Mouse (Mus musculus) heart, postnatal 36 days (tissue): ENCODE data around the gene Ipo8. TPM values are rescaled to one million over a fixed set of nuclear protein-coding genes. Genes with fewer than 3 reads are reported as not detected.

Experiments used
- DNase-seq, 2 experiments: peaks; one replicate each; pipeline ENCODE4 v3.0.0; 2021 to 2022
- intact Hi-C: fragments of 180-260 bp; cut with DNase I; formaldehyde crosslinking; loops from one replicate; pipeline ENCODE4 v1.15.1; 2025
- total RNA-seq, 2 experiments: library from RNA; stranded (reverse); gene quantifications; 2 replicates each; pipeline ENCODE4 v1.2.3; 2021

Gene Ipo8
- 10 to 100 TPM; 22.5 to 23.8 TPM for total RNA-seq

GRCm38 (mm10) chr6:148830748-148831727, at the start of gene Ipo8:
Gene Ipo8 (minus strand): TSS chr6:148831467.
- peak; percentile 85 for DNase-seq
- intact Hi-C loops = loop anchor here (2.0 to 10.0 kb wide), 3 partner anchors 114 to 619 kb away; partner anchors contain the start of gene Ergic2

- intact Hi-C loops = no loop called here
Observed at GRCm38 (mm10) chr6:148873911-148874310, 42.6 kb upstream of the Ipo8 start.

DNA sequence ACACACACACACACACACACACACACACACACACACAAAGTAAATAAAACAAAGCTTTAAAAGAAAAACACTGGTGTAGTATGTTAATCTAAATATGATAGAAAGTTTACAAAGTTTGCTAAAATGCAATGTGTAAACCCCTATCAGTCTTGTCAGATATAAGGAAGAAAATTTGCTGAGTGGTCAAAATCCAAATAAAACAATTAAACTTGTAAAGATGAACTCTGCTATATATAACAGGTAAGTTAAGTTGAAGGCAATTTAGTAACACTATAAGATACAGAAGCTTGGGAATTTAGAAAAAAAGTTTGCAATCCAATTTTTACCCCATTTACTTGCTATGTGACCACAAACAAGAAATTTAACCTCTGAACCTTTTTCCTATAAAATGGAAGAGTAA, 14.4 kb upstream of the Ipo8 start:
- intact Hi-C loops = no loop called here
- no peak for DNase-seq

More at GRCm38 (mm10) chr6:148873911-148874310, 42.6 kb upstream of the Ipo8 start:
- DNase-seq = no peak

- intact Hi-C loops = no loop called here
- no peak for DNase-seq
Observed at GRCm38 (mm10) chr6:148841760-148842159, 10.5 kb upstream of the Ipo8 start.

DNA sequence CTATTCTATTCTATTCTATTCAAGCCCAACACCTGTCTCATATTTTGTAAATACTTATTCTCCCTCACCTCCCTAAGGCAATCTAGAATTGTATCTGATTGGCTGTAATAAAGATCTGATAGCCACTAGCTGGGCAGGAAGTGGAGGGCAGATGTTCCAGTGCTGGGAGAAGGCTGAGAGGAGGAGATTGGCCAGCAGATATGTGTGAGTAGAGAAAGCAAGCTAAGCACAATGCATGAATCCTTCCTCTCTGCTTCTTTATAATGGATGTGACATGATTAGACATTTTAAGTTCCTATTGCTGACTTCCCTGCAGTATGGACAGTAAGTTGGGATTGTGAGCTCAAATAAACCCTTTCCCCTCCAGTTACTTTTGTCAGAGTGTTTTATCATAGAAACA, 7.2 kb upstream of the Ipo8 start:
- no peak for DNase-seq
- intact Hi-C loops = loop anchor here (10.0 kb wide), 1 partner anchor 276 kb away; no protein-coding TSS in a partner anchor

GRCm38 (mm10) chr6:148831728-148832121, 458 bp upstream of the Ipo8 start:
- intact Hi-C loops = loop anchor here (2.0 to 10.0 kb wide), 3 partner anchors 113 to 619 kb away; partner anchors contain the start of gene Ergic2
- DNase-seq = no peak

GRCm38 (mm10) chr6:148830355-148830747, 916 bp downstream of the Ipo8 start:
- no peak for DNase-seq
- intact Hi-C loops = loop anchor here (2.0 to 10.0 kb wide), 3 partner anchors 114 to 618 kb away; partner anchors contain the start of gene Ergic2

- intact Hi-C loops = loop anchor here (5.0 kb wide), 1 partner anchor 91 kb away; no protein-coding TSS in a partner anchor
- no peak for DNase-seq
Observed at GRCm38 (mm10) chr6:148826119-148826518, 5.1 kb downstream of the Ipo8 start.

DNA sequence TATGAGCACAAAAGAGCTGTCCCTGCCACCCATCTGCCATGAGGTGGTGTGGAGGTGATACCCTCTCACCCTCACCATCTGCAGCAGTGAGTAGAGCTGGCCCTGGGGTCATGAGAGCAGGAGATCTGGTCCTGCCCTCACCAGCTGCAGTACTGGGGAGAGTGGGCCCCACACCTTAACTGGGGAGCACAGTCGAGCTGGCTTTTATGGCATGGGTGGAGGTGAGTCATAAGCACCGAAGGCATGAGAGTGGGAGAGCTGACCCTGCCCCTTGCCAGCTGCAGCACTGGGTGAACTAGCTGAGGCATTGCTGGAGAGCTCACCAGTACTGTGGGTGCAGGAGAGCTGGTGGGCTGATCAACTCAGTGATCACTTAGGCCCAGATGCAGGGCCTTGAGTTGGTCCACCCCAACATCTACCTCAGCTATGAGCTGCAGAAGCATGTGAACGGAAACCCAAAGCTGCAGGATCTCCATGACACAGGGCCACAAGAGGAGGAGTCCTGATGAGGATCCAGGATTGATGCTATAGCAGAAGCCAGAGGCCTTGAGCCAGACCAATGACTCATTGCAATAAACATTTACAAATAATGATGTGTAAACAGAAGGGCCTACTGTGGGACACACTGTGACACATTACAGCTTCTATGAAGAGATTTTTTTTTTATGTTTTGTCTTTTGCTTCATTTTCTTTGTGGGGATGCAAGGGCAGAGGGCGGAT, 12.5 kb downstream of the Ipo8 start:
- intact Hi-C loops = no loop called here
- no peak for DNase-seq

GRCm38 (mm10) chr6:148816751-148817150, 14.5 kb downstream of the Ipo8 start:
- no peak for DNase-seq
- intact Hi-C loops = no loop called here

DNA sequence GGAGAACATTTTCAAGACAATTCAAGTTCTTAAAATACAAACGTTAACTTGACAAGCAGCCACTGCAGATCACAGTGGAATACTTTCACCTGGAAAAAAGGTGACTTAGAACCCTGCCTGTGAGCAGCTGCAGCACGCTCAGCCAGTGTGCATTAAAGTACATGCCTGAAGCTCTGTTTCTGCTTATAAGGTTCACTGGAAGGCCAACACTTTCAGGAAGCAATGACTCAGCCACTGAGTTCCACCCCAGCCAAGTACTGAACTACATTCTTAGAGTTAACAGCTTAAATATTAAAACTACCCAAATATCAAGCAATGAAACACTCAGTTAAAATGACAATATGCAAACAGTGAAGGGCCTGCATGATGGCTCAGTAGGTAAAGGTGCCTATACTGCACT, 20.1 kb downstream of the Ipo8 start:
- intact Hi-C loops = no loop called here
- no peak for DNase-seq

DNA sequence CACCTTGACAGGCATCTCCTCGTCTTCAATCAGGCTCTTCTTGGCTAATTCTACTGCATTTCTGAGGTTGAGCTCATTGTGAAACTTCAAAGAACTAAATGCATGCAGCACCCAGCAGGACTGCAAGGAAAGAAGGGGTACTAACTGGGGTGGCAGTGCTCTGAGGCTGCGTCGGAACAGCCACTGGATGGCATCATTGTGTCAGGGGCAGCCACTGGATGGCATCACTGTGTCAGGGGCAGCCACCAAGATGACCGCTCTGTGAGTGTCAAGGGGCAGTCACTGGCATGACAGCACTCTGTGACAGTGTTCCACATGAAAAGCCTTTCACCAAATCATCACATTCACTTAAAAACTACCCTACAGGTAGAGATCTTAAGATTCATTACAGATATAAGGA, 31.5 kb downstream of the Ipo8 start:
- no peak for DNase-seq
- intact Hi-C loops = no loop called here

GRCm38 (mm10) chr6:148795145-148795544, 36.1 kb downstream of the Ipo8 start:
- DNase-seq = no peak
- intact Hi-C loops = no loop called here

- DNase-seq = no peak
- intact Hi-C loops = no loop called here
Observed at GRCm38 (mm10) chr6:148789010-148789673, 42.1 kb downstream of the Ipo8 start.

- DNase-seq = no peak
- intact Hi-C loops = no loop called here
Observed at GRCm38 (mm10) chr6:148786186-148786585, 45.1 kb downstream of the Ipo8 start.

GRCm38 (mm10) chr6:148784418-148784817, 46.8 kb downstream of the Ipo8 start:
- no peak for DNase-seq
- intact Hi-C loops = no loop called here

DNA sequence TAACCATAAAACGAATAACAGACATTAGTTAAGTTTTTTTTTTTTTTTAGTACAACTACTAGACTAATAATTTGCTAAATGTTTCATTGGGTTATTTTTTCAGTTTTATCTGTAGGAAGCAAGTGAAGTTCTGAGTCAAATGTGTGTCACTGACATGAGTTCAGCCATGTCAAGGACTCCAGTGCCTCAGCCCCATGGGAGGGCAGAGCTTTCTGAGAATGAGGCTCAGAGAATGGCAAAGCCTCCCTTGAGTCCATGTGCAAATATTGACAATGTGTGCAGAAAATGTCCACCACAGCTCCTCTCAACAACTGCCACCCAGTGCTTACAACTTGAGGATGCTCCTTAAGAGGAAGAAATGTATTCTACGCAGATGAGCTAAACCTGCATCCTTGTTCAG, 55.0 kb downstream of the Ipo8 start:
- intact Hi-C loops = no loop called here
- DNase-seq = no peak

- DNase-seq = no peak
Observed at GRCm38 (mm10) chr6:148771423-148771822, 59.8 kb downstream of the Ipo8 start.

GRCm38 (mm10) chr6:148768419-148768818, 62.8 kb downstream of the Ipo8 start:
- DNase-seq = no peak
- intact Hi-C loops = no loop called here

More at GRCm38 (mm10) chr6:148771423-148771822, 59.8 kb downstream of the Ipo8 start:
- intact Hi-C loops = no loop called here

DNA sequence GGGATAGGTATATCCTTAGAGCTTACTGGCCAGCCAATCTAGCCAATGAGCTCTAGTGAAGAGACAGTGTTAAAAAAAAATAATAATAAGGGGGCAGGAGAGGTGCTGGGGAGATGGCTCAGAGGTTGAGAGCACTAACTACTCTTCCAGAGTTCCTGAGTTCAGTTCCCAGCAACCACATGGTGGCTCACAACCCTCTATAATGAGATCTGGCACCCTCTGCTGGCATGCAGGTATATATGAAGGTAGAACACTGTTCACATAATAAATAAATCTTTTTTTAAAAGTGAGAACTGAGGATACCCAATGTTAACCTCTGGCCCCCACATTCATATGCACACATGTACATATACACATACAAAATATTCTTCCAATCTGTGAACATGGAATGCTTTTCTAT, 64.0 kb downstream of the Ipo8 start:
- DNase-seq = no peak
- intact Hi-C loops = no loop called here
